Mouse (Mus musculus) ES-E14 (cell line): Measurements from ENCODE around the gene Nup160. TPM values are rescaled to one million over a fixed set of nuclear protein-coding genes. Genes with fewer than 3 reads are reported as not detected.

ENCODE experiments used
- DNase-seq: peaks from one replicate; pipeline ENCODE4 v3.0.0-alpha.2; 2013; ENCODE audit warnings: low read depth, low spot score
- H3K27ac ChIP-seq: 2 replicates; pipeline ENCODE4 v1.5.1; 2012; ENCODE audit warnings: low read depth, mild to moderate bottlenecking, low read length, moderate library complexity, mixed read lengths; ENCODE audit not compliant: poor library complexity, insufficient read depth, severe bottlenecking
- H3K36me3 ChIP-seq: 2 replicates; pipeline ENCODE4 v1.6.1; 2012; ENCODE audit warnings: mild to moderate bottlenecking, low read length, moderate library complexity, mixed read lengths; ENCODE audit not compliant: control insufficient read depth, poor library complexity, insufficient read depth, severe bottlenecking
- H3K4me1 ChIP-seq, 2 experiments: fragments of 150-350 bp in 1 of 2; sonication (generic) in 1 of 2; 2 replicates each; pipeline ENCODE4 v1.6.1; 2012; ENCODE audit warnings: low read length in 2 of 2, mild to moderate bottlenecking in 1 of 2, mixed read lengths in 1 of 2; ENCODE audit not compliant: control insufficient read depth in 2 of 2, insufficient read depth in 2 of 2, poor library complexity in 1 of 2
- H3K4me3 ChIP-seq, 2 experiments: fragments of 150-350 bp in 1 of 2; sonication (generic) in 1 of 2; 2 replicates each; pipeline ENCODE4 v1.5.1; 2012; ENCODE audit warnings: low read length in 2 of 2, low read depth in 1 of 2, mild to moderate bottlenecking in 1 of 2, mixed read lengths in 1 of 2; ENCODE audit not compliant: insufficient read depth in 1 of 2, poor library complexity in 1 of 2, severe bottlenecking in 1 of 2
- H3K9ac ChIP-seq: 2 replicates; pipeline ENCODE4 v1.6.1; 2012; ENCODE audit warnings: low read depth, mild to moderate bottlenecking, low read length, mixed read lengths; ENCODE audit not compliant: poor library complexity, insufficient read depth, severe bottlenecking
- H3K9me3 ChIP-seq: fragments of 150-350 bp; sonication (generic); 2 replicates; pipeline ENCODE4 v1.6.1; 2012; ENCODE audit warnings: low read depth, mild to moderate bottlenecking, low read length; ENCODE audit not compliant: control insufficient read depth, insufficient read depth
- CHD2 ChIP-seq: IDR thresholded peaks from 2 replicates; pipeline ENCODE4 v1.6.1; 2014; ENCODE audit warnings: mild to moderate bottlenecking, low read depth, low read length, inconsistent platforms
- HCFC1 ChIP-seq: IDR thresholded peaks from 2 replicates; pipeline ENCODE4 v1.6.1; 2012; ENCODE audit warnings: low read length, inconsistent platforms, borderline replicate concordance; ENCODE audit not compliant: insufficient read depth
- MAFK ChIP-seq: IDR thresholded peaks from 2 replicates; pipeline ENCODE4 v1.6.1; 2014; ENCODE audit warnings: mild to moderate bottlenecking, low read depth, low read length, inconsistent platforms; ENCODE audit not compliant: insufficient read depth
- ZC3H11A ChIP-seq: IDR thresholded peaks from 2 replicates; pipeline ENCODE4 v1.6.1; 2012; ENCODE audit warnings: low read depth, mild to moderate bottlenecking, inconsistent platforms, low read length, borderline replicate concordance
- ZNF384 ChIP-seq: IDR thresholded peaks from 2 replicates; pipeline ENCODE4 v1.6.1; 2012; ENCODE audit warnings: low read depth, low read length, inconsistent platforms
- in situ Hi-C, 2 experiments: fragments of 600-800 bp; cut with MboI; formaldehyde crosslinking; loops; one replicate each; pipeline ENCODE4 v1.15.1; 2025; ENCODE audit warnings: low sequenced_read_pairs in 2 of 2, inconsistent platforms in 1 of 2; ENCODE audit not compliant: unreplicated experiment in 2 of 2
- total RNA-seq: library from RNA; depleted of rRNA; stranded (reverse); fragments of 300-350 nt; gene quantifications from 2 replicates; pipeline ENCODE4 v1.2.3, GENCODE M21; 2012

The Nup160 gene
- total RNA-seq, 1 experiment: 72.6 TPM

- no peak for TF ChIP-seq MAFK
- peak; percentile 61 for TF ChIP-seq ZNF384
- no peak for TF ChIP-seq ZC3H11A
- TF ChIP-seq CHD2: no peak
- TF ChIP-seq HCFC1: no peak
- no peaks in the 10 kb centered on the region for H3K9me3 ChIP-seq
- H3K27ac ChIP-seq: no peak overlapping the region
- H3K9ac ChIP-seq: no peak overlapping the region
- H3K4me1 ChIP-seq: no peaks in the 10 kb centered on the region
- H3K36me3 ChIP-seq: no peaks in the 10 kb centered on the region
- H3K4me3 ChIP-seq: no peak overlapping the region
- DNase-seq: no peak
- in situ Hi-C loops: no loop called here
These were observed 37.0 kb upstream of the Nup160 start for GRCm38 (mm10) chr2:90639747-90640699.

- DNase-seq: no peak
- Histone ChIP-seq H3K4me1 (no peaks in the 10 kb centered on the region), H3K9ac (no peak overlapping the region), H3K36me3 (no peaks in the 10 kb centered on the region), H3K4me3 (no peak overlapping the region), H3K27ac (no peak overlapping the region), H3K9me3 (no peaks in the 10 kb centered on the region)
- no peak for TF ChIP-seq MAFK
- no peak for TF ChIP-seq ZNF384
- in situ Hi-C loops: no loop called here
These were observed 35.9 kb upstream of the Nup160 start for GRCm38 (mm10) chr2:90641007-90641709.

GRCm38 (mm10) chr2:90641710-90642039 lies 35.3 kb upstream of the Nup160 start:
- no peaks in the 10 kb centered on the region for H3K9me3 ChIP-seq
- no peak overlapping the region for H3K9ac ChIP-seq
- TF ChIP-seq HCFC1: no peak
- no peak for TF ChIP-seq MAFK
- no peak for TF ChIP-seq CHD2
- no peak for TF ChIP-seq ZNF384
- TF ChIP-seq ZC3H11A: no peak
- in situ Hi-C loops: no loop called here
- H3K27ac ChIP-seq: no peak overlapping the region
- no peak overlapping the region for H3K4me3 ChIP-seq
- DNase-seq: no peak
- H3K4me1 ChIP-seq: no peaks in the 10 kb centered on the region; a peak in 1 of 4 replicates
- no peaks in the 10 kb centered on the region for H3K36me3 ChIP-seq

GRCm38 (mm10) chr2:90647084-90647483 lies 29.9 kb upstream of the Nup160 start:
- in situ Hi-C loops: no loop called here
- H3K27ac ChIP-seq: no peak overlapping the region
- H3K9me3 ChIP-seq: no peaks in the 10 kb centered on the region
- peaks cover 0 to 2% of the 10 kb centered on the region in 2 experiments; a peak in 1 of 4 replicates for H3K4me1 ChIP-seq
- H3K36me3 ChIP-seq: no peaks in the 10 kb centered on the region
- H3K9ac ChIP-seq: no peak overlapping the region
- no peak for DNase-seq
- TF ChIP-seq CHD2 (no peak), HCFC1 (no peak), ZNF384 (no peak), MAFK (no peak), ZC3H11A (no peak)
- H3K4me3 ChIP-seq: no peak overlapping the region
